Mouse (Mus musculus) ES-Bruce4 (cell line): ENCODE data around the gene Napb.

Experiments
- CTCF ChIP-seq: IDR thresholded peaks from one replicate; pipeline ENCODE4 v1.8.1; 2011; ENCODE audit warnings: low read depth, low read length
- POLR2A ChIP-seq: IDR thresholded peaks from one replicate; pipeline ENCODE4 v1.8.1; 2011; ENCODE audit warnings: low read length; ENCODE audit not compliant: insufficient read depth

GRCm38 (mm10) chr2:148683031-148683430 lies 49.2 kb downstream of the Napb start:
- TF ChIP-seq POLR2A (no peak), CTCF (no peak)
